Mouse (Mus musculus) forebrain, embryonic 13.5 days (tissue): ENCODE data around the gene Ugt1a8. TPM values are rescaled to one million over a fixed set of nuclear protein-coding genes. Genes with fewer than 3 reads are reported as not detected.

Source experiments
- ATAC-seq: fragments of 200-750 bp; cut with Nextera tagmentation; 2 replicates; pipeline ENCODE4 v1.8.0; 2017
- H3K27ac ChIP-seq: fragments of 300-500 bp; sonication (generic); 2 replicates; pipeline ENCODE4 v1.5.1; 2015; ENCODE audit warnings: inconsistent platforms, mild to moderate bottlenecking, moderate library complexity
- H3K27me3 ChIP-seq: fragments of 300-500 bp; sonication (generic); 2 replicates; pipeline ENCODE4 v1.6.1; 2015; ENCODE audit warnings: mild to moderate bottlenecking, inconsistent platforms
- H3K36me3 ChIP-seq: fragments of 300-500 bp; sonication (generic); 2 replicates; pipeline ENCODE4 v1.6.1; 2015; ENCODE audit warnings: mild to moderate bottlenecking, inconsistent platforms; ENCODE audit not compliant: poor library complexity, severe bottlenecking
- H3K4me1 ChIP-seq: fragments of 300-500 bp; sonication (generic); 2 replicates; pipeline ENCODE4 v1.6.1; 2015; ENCODE audit warnings: inconsistent platforms
- H3K4me2 ChIP-seq: fragments of 300-500 bp; sonication (generic); 2 replicates; pipeline ENCODE4 v1.6.1; 2015; ENCODE audit warnings: inconsistent platforms, mild to moderate bottlenecking, moderate library complexity
- H3K4me3 ChIP-seq: fragments of 300-500 bp; sonication (generic); 2 replicates; pipeline ENCODE4 v1.5.1; 2015; ENCODE audit warnings: mild to moderate bottlenecking, inconsistent platforms
- H3K9ac ChIP-seq: fragments of 300-500 bp; sonication (generic); 2 replicates; pipeline ENCODE4 v1.6.1; 2015; ENCODE audit warnings: mild to moderate bottlenecking, inconsistent platforms
- H3K9me3 ChIP-seq: fragments of 300-500 bp; sonication (generic); replicated peaks from 2 replicates; pipeline ENCODE4 v1.6.1; 2016; ENCODE audit warnings: inconsistent platforms
- WGBS: fragments of 180-500 bp; shearing (Covaris S2); methylation state at CpG from one replicate; pipeline ENCODE4 v1.1.7; 2015; 5-methylcytosine and 5-hydroxymethylcytosine counted together
- polyA plus RNA-seq: library from polyadenylated mRNA; unstranded; fragments of >200 nt; fragmentation: Nextera tagmentation; extraction: Ambion mirVana; gene quantifications from 2 replicates; pipeline ENCODE4 v1.2.1, GENCODE M21; 2015

Ugt1a8 gene
- polyA plus RNA-seq, 1 experiment from 2014 or later = not detected

DNA sequence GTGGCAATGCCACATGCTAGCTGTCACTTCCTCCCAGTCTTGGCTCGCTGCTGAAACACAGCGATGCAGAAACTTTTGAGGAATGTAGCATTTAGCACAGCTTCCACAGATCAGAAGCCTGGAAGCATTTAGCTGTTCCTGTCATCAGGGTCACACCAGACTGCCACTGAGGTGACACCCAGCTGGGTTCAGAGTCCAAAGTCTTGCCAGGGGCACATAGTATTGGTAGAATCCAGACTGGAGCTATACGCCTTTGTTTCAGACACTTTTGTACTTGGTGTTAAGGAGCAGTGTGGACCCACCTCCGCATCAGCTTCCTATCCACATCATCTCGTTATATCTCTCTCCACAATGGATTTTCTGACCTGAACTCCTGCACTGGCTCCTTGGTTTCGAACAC is 165.9 kb downstream of the Ugt1a8 start:
- Histone ChIP-seq H3K9me3 (peaks cover 97% of the 10 kb centered on the region), H3K9ac (no peak overlapping the region), H3K4me3 (no peak overlapping the region), H3K27ac (no peak overlapping the region), H3K4me2 (no peak overlapping the region), H3K4me1 (no peaks in the 10 kb centered on the region), H3K27me3 (no peaks in the 10 kb centered on the region), H3K36me3 (no peaks in the 10 kb centered on the region)
- ATAC-seq = no peak
- 69% methylated on average over 6 of the region's 6 CpGs for WGBS

DNA sequence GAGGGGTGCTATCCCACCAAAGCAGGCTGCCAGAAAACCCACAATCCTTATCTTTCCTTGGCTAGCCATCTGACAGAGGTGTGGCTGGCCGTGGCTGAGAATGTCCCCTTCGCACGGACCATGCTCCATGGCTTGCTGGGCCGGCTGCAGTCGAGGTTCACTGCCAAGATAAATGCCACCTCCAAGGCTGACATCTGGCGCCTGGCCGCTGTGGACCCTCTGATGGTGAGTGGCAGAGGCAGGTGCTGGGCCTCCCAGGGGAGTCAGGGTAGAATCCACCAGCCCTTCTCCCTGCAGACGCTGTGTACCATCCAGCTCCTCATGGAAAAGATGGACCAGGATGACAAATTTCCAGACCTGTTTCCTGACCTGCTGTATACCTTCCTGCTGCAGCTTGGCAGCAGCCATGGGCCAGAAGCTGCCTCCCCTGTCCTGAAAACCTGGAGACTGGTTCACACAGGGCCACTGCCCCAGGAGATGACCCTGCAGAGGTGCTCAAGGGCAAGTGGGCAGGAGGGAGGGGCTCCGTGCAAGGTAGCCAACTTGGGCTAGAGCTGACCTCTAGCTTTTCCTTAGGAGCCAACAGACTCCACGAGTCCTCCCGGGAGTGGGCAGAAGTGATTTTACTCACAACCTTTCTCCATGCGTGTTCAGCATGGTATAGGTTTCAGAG is 167.3 kb downstream of the Ugt1a8 start:
- no peaks in the 10 kb centered on the region for H3K4me1 ChIP-seq
- no peak overlapping the region for H3K27ac ChIP-seq
- H3K9ac ChIP-seq = no peak overlapping the region
- H3K4me2 ChIP-seq = no peak overlapping the region
- H3K4me3 ChIP-seq = no peak overlapping the region
- peaks cover 9% of the 10 kb centered on the region for H3K36me3 ChIP-seq
- H3K9me3 ChIP-seq = peaks cover 87% of the 10 kb centered on the region
- no peaks in the 10 kb centered on the region for H3K27me3 ChIP-seq
- ATAC-seq = no peak
- WGBS = 88% methylated on average over 12 of the region's 12 CpGs

DNA sequence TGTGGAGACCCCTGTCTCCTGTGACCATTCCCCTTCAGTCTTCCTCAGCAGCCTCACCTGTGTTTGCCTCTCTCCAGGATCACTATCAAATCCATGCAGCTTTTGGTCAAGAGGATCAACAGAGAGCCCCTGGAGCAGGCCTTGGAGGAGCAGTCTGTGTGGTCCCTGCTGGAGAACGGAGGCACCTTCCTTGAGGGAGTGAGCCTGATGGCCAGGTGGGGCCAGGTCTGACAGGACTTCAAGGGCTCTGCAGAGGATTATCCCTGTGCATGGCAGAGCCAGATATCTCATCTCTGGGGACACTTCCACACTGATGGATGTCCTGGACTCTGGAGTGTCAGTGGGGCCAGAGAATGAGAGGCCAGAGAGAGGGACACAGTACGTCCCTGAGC is 167.8 kb downstream of the Ugt1a8 start:
- no peak for ATAC-seq
- no peaks in the 10 kb centered on the region for H3K4me1 ChIP-seq
- H3K4me3 ChIP-seq = no peak overlapping the region
- peaks cover 82% of the 10 kb centered on the region for H3K9me3 ChIP-seq
- H3K27me3 ChIP-seq = no peaks in the 10 kb centered on the region
- 63% methylated on average over 2 of the region's 2 CpGs for WGBS
- no peak overlapping the region for H3K9ac ChIP-seq
- H3K4me2 ChIP-seq = no peak overlapping the region
- H3K27ac ChIP-seq = no peak overlapping the region
- peaks cover 14% of the 10 kb centered on the region for H3K36me3 ChIP-seq

DNA sequence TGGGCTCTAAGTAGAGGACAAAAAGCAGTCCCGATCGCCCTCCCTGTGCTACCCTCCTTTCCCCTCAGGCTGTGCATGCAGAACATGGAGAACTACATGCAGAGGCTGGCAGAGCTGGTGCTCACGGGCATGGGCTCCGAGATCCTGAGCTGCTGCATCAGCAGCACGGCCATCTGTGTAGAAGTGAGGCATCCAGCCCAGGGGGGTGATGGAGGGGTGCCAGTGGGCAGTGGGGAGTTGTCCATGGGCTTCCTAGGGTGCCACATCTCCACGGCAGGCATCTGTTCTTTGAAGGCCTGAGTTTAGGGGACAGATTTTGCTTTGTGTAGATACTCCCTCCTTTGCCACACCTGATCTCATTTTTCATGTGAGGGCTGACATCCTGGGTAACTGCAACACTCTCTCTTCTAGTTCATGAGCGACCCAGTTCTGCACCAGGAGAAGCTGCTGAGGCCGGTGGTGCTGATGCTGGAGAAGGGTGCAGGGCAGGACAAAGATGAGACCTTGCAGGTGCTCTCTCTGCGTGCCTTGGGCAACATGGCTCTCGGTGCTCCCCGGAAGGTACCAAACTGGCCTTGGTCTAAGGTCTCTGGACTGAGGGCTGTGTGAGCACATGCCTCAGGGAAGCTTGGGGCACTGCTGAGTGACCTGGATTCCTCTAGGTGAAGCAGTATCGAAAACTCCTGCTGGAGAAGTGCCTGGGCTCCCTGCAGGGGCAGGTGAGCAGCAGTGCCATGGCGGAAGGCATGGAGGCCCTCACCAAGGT is 168.6 kb downstream of the Ugt1a8 start:
- H3K27ac ChIP-seq = no peak overlapping the region
- H3K4me1 ChIP-seq = no peaks in the 10 kb centered on the region
- H3K4me2 ChIP-seq = no peak overlapping the region
- H3K4me3 ChIP-seq = no peak overlapping the region
- no peak for ATAC-seq
- no peak overlapping the region for H3K9ac ChIP-seq
- peaks cover 75% of the 10 kb centered on the region for H3K9me3 ChIP-seq
- H3K27me3 ChIP-seq = no peaks in the 10 kb centered on the region
- WGBS = 77% methylated on average over 13 of the region's 13 CpGs
- peaks cover 22% of the 10 kb centered on the region for H3K36me3 ChIP-seq

DNA sequence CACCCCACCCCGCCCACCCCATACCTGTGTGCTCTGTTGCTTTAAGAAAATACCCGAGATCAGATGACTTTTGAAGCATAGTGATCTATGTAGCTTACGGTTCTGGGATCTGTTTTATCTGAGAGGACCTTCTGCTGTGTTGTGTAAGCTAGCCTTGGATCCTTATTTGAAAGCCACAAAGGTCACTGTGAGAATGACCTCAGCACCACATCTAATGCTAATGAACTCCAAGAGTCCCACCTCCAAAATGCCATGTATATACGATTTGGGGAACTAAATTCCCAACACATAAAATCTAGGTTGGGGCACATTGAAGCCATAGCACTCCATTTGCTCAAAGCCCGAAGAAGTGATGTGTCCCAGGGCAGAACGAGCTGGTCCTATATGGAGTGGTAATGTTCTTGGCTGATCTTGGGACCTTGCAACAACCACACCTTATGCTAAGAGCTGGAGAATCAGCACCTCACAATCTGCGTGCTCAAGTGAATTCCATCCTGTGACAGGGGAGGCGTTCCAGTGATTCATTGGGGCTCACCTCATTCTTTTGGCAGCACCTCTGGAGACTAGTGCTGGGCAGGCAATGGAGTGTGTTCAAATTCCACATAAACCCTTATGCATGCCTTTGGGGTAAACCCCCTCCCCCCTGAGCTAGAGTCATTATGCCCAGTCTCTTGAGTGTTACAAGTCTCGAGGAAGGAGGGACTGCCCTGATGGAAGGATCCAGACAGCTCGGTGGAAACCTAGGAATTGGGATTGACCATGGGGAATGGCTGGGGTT is 169.5 kb downstream of the Ugt1a8 start:
- 82% methylated on average over 10 of the region's 10 CpGs for WGBS
- H3K36me3 ChIP-seq = peaks cover 31% of the 10 kb centered on the region
- no peak overlapping the region for H3K27ac ChIP-seq
- H3K9me3 ChIP-seq = peaks cover 69% of the 10 kb centered on the region
- no peak overlapping the region for H3K4me3 ChIP-seq
- H3K4me1 ChIP-seq = no peaks in the 10 kb centered on the region
- H3K4me2 ChIP-seq = no peak overlapping the region
- no peak for ATAC-seq
- H3K9ac ChIP-seq = no peak overlapping the region
- no peaks in the 10 kb centered on the region for H3K27me3 ChIP-seq

DNA sequence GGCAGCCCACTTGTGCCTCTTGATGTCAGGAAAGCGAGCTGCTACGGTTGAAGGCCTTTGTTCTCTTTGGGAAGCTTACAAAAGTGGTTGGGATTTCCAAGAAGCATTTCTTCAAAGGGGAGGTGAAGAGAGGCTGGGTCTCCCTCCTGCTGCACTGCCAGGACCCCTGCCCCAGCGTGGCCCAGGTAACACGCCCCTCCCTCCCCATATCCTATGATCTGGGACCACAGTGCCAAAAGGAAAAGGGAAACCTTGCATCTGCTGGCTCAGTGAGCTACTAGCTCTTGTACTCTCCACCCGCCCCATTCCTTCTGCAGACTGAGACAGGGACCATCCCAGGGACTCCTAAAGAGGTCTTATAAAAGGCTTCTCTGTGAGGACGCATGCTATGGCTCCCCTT is 170.1 kb downstream of the Ugt1a8 start:
- no peak for ATAC-seq
- WGBS = 81% methylated on average over 6 of the region's 6 CpGs
- H3K4me2 ChIP-seq = no peak overlapping the region
- no peaks in the 10 kb centered on the region for H3K27me3 ChIP-seq
- no peak overlapping the region for H3K27ac ChIP-seq
- H3K9me3 ChIP-seq = peaks cover 63% of the 10 kb centered on the region
- no peak overlapping the region for H3K4me3 ChIP-seq
- no peak overlapping the region for H3K9ac ChIP-seq
- H3K4me1 ChIP-seq = no peaks in the 10 kb centered on the region
- H3K36me3 ChIP-seq = peaks cover 37% of the 10 kb centered on the region

DNA sequence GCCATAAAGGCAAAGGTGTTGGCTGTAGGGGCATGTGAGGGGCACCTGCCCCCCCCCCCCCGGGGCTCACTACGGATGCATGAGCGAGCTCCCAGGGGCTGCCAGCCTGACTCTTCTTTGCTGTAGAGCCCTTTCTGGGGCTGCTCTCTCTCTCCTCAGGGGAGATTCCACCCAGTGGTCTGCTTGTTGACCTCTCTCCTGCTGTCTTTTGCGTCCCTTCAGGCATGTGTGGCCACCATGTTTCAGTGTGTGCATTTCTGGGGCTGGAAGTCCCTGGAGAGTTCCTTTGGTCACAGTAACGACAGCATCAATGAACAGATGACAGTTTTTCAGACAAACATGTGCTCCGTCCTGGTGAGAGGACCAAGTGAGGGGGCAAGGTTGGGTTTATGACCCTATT is 170.7 kb downstream of the Ugt1a8 start:
- Histone ChIP-seq H3K36me3 (peaks cover 43% of the 10 kb centered on the region), H3K27ac (no peak overlapping the region), H3K4me1 (no peaks in the 10 kb centered on the region), H3K27me3 (no peaks in the 10 kb centered on the region), H3K9ac (no peak overlapping the region), H3K4me2 (no peak overlapping the region), H3K9me3 (peaks cover 56% of the 10 kb centered on the region), H3K4me3 (no peak overlapping the region)
- 75% methylated on average over 6 of the region's 6 CpGs for WGBS
- no peak for ATAC-seq

DNA sequence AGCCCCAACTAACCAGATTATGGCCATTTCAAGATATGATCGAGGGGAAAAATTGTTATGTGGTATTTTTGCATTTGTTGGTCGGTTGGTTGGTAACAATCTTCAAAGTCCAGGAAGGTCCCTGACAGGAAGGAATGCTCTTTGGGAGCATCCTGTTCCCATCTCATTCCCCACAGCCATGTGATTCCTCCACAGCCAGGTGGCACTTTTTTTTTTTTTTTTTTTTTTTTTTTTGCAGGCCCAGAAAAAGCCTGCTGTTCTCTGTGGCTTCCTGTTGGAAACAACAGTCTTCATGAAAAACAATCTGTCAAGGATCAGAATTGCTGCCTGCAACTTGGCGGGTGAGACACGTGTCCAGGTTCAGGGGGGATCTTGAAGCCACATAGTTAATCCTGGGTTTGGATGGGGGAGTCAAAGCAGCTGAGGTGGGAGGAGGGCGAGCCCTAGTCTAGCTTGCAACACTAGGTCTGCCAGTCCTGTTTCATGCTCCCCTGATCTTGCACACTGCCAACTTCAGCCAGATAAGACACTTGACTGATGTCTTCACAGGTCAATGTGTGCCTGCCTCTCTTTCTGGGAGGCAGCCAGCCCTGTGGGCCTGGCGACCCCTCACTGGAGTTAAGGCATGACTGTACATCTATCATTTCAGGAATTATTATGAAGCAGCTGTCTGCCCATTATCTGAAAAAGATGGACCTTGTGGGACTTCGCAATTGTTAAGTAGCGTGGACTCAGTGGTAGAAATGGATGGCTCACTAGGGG is 171.4 kb downstream of the Ugt1a8 start:
- Histone ChIP-seq H3K36me3 (peaks cover 50% of the 10 kb centered on the region), H3K4me1 (no peaks in the 10 kb centered on the region), H3K4me2 (no peak overlapping the region), H3K9ac (no peak overlapping the region), H3K4me3 (no peak overlapping the region), H3K27me3 (no peaks in the 10 kb centered on the region), H3K9me3 (peaks cover 49% of the 10 kb centered on the region), H3K27ac (no peak overlapping the region)
- 81% methylated on average over 8 of the region's 8 CpGs for WGBS
- 0 out of 2 replicates have a peak, but pooled peaks have one; percentile 0 for ATAC-seq

DNA sequence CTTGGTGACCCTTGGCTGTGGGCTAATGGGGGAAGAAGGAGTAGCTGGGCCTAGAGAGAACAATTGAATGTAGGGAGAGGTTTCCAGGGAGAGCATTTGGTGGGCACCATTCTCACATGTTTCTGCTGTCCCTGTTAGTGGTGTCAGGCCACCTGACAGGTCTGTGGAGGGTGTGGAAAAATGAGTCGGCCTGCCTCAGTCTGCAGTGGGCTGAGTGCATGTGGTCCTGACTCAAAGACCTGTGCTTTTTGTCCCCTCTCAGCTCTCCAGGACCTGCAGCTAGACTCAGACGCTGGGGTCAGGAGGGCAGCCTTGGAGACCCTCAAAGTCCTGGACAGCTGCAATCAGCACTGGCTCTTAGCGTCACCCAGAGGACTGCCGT is 172.0 kb downstream of the Ugt1a8 start:
- H3K9ac ChIP-seq = no peak overlapping the region
- 81% methylated on average over 4 of the region's 4 CpGs for WGBS
- H3K27ac ChIP-seq = no peak overlapping the region

DNA sequence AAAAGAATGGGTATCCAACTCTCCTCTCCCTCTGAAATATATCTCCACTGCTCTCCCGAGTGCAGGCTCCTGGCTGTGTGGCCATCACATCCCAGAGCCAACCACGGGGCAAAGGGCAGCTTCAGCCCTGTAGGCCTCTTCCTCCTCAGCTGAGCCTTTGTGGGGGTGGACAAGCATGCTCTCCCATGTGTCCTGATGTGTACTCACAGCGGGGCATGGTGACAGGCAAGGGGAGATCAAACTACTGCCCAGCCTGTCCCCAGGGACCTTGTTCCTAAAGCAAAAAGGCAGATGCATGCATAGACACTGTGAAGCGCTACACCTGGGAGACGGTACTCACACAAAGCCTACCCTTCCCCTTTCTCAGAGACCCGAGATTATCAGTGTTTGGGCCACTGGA is 172.5 kb downstream of the Ugt1a8 start:
- ATAC-seq = peak; percentile 3; the same call in 1 of the 2 replicates
- Histone ChIP-seq H3K4me1 (no peaks in the 10 kb centered on the region), H3K4me3 (no peak overlapping the region), H3K27me3 (no peaks in the 10 kb centered on the region), H3K9ac (no peak overlapping the region), H3K9me3 (peaks cover 39% of the 10 kb centered on the region), H3K36me3 (peaks cover 61% of the 10 kb centered on the region), H3K4me2 (no peak overlapping the region), H3K27ac (no peak overlapping the region)
- 85% methylated on average over 6 of the region's 6 CpGs for WGBS

More for the DNA sequence above, 172.0 kb downstream of the Ugt1a8 start:
- H3K9me3 ChIP-seq = peaks cover 44% of the 10 kb centered on the region
- H3K4me2 ChIP-seq = no peak overlapping the region
- H3K27me3 ChIP-seq = no peaks in the 10 kb centered on the region
- no peak overlapping the region for H3K4me3 ChIP-seq
- H3K36me3 ChIP-seq = peaks cover 56% of the 10 kb centered on the region
- ATAC-seq = 0 out of 2 replicates have a peak, but pooled peaks have one; percentile 1
- H3K4me1 ChIP-seq = no peaks in the 10 kb centered on the region

DNA sequence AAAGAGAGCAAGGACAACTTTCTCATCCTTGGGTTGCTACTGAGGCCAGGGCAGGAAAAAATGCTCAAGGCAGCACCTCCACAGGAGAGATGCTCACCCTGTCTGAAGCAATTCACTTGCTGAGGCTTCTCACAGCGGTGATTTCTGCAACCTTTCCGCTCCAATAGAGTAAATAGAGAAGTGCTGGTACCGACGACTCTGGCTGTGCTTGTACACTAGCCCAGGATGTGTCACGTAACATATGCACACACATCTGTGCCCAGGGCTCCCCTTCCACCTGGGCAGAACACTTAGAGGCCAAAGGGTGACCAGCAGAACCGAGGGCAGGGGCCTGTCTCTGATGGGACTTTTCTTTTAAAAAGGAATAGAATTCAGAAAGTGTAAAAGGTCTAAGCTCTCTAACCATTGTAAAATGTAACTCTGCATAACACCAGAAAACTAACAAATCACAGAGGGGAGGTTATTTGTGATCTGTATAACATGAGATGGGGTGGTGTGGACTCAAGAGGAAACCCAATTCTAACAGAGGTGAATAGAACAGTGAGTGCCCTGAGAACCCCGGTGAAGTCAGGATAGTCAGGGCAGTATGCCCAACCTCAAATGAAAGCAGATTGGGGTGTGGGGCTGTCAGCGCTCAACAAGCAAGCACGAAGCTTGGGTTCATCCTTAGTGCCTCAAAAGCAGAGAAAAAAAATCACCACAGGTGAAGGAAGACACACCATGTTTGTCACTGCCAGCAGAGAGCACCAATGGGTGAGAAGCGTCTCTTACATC is 173.2 kb downstream of the Ugt1a8 start:
- Histone ChIP-seq H3K9me3 (peaks cover 32% of the 10 kb centered on the region), H3K27ac (no peak overlapping the region), H3K4me1 (no peaks in the 10 kb centered on the region), H3K4me3 (no peak overlapping the region), H3K27me3 (no peaks in the 10 kb centered on the region), H3K4me2 (no peak overlapping the region), H3K9ac (no peak overlapping the region), H3K36me3 (peaks cover 68% of the 10 kb centered on the region)
- ATAC-seq = no peak
- WGBS = 85% methylated on average over 10 of the region's 10 CpGs
